Mouse (Mus musculus): ENCODE results near the gene Nab2. TPM values are rescaled to one million over a fixed set of nuclear protein-coding genes. Genes with fewer than 3 reads are reported as not detected.

Nab2 gene
- 3.7 and 3.8 TPM in 2 replicates for polyA plus RNA-seq (2012; rRNA removed)

DNA sequence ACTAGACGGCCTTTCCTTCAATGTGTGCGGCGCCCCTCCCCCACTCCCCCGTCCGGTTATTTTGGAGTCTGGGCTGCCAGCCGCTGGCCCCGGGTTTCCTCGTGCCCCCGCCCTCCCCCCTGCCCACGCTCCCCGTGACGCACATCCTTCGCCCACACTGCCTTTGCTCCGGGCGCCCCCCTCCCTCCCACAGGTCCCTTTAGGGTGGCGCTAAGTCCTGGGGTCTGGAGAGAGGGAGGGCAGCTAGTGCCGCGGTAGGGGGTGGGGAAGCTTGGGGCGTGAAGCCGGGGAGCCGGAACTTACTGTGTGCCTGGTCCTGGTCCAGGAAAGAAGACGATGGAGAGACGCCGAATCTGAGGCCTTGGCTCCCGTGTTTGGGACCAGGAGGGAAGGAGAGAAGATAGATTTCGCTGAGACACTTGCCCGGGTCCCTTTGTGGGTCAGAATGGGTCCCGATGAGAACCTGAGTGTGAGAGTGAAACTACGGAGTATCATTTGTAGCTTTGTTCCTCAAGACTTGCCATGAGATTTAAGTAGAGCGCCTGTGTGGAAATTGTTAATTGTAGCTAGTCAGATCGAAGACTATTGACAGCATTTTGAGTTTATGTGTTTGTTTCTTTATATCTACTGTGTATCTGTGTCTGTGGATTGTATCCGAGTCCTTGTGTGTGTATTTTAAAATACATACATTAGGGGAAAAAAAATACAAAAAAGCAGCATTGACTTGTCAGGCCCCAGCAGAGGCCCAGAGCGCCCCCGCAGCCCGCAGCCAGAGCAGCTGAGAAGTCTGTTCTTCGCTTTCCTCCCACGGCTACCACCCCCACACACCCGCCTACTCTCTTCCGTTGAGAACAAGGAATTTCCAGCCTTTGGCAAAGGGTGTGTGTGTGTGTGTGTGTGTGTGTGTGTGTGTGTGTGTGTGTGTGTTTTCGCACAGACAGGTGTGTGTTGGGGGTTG is at the start of gene Nab2:
Gene Nab2, minus strand, starts transcription at position 476 of the 958 bp plus-strand sequence.

GRCm38 (mm10) chr10:127704766-127705220 is 36.4 kb upstream of the Nab2 start, which contains the start of gene Myo1a:
Myo1a (plus strand) TSS chr10:127705170.

DNA sequence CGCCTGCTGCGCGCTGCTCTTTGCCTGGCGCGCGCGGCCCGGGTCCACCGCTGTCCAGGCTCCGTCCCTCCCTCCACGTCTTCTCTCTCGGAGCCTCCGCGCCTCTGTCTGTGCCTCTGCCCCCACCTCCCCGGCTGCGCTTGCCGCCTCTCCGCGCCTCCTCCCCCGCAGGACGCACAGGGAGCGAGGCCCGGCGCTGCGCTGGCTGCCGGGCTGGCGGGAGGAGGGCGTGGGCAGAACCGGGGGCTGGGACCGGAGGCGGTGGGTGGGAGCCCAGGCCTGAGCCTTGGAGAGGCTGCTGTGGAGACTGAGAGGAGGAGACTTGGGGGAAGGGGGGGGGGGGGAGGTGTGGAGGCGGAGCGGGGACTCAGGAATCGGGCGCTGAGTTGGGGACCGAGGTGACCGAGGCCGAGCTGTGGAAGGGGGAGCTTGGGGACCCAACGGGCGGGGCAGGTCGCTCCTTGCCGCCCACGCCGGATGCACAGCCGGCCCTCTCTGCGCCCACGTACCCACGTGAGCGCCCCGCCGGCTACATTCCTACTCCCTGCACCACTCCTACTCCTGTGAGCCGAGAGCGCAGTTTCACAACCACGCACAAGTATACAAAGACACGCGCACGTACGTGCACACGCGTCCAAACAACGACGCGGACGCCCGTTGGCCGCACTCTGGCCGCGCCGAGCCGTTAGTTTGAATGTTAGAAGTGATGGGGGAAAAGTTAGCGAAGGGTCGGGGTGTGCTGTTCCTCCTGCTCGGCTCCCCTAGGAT is 1.7 kb downstream of the Nab2 start, which contains the start of gene Nemp1:
Gene Nemp1, plus strand, starts transcription at position 401 of the 768 bp plus-strand sequence.

DNA sequence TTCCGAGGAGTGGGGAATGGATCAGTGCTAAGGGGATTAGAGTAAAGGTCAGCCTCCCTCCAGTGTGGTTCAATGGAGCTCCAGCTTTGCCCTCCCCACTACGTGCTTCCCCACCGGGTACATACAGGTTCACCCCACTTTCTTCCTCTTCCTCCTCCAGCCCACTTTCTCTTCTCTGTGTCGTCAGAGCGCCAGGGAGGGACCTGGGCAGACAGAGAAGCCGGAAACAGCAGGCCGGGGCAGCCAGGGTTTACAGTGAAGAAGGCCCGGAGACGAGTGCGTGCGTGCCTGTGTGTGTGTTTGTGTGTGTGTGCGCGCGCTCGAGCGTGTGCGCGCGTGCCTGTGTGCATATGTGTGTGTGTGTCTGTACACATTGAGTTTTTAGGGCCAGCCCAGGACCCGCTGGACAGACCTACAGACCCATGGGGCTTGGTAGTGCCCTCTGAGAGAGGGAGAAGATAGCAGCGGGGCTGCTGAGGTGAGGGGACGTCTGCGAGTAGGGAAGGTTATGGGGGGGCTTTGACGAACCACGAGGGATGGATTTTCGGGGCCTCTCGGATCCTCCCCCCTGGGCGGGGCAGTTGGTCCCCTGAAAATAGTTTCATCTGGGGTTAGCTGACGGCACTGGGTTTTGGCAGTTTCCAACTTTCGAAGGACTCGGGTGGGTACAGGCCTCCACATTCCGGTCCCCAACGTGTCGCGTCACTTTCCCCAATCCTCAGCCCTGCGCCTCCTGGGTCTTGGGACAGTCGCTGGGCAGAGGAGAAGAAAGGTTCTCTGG is 25.4 kb downstream of the Nab2 start, which contains the start of gene Stat6:
Gene Stat6, plus strand, starts transcription at position 215 of the 781 bp plus-strand sequence.

DNA sequence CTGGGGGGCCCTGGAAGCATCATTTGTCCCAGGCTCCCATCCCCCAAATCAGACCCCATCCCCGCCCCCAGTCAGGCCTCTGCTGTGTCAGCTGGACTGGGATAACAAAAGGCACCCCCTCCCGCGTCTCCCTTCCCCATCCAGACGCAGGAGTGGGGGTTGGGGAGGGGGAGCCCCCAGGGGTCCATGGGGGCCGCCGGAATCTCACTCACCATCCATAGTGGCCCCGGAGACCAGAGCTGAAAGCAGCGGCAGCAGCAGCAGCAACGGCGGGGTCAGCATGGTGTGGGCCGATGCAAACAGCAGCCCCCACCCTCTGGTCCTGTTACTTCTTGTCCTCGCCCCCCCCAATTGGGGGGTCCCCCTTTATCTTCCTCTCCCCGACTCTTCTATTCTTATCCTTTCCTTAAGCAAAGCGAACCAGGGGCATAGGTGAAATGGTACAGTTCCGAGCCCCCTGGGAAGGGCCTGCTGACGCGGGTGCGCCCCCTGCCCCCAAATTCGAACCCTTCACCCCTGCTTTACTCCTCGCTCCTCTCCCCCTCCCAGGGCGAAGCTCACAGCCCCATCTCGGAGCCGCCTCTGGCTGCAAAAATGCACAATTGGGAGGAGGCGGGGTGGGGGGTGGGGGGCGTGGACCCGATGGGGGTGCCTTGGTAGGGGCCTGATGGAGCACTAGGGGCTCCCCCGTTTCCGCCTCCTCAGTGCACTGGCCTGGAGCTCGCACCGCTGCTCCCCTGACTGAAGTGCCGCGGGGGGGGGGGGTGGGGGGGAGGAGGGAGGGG is 47.8 kb downstream of the Nab2 start, which contains the start of gene Lrp1:
Gene Lrp1, minus strand, starts transcription at position 743 of the 785 bp plus-strand sequence.

Other genes starting within 250 kb of the Nab2 start
- 0.36 and 1.6 TPM in 2 replicates for gene Stac3, start 166.9 kb downstream of the Nab2 start, polyA plus RNA-seq (2012; rRNA removed)
- 1.8 and 2.2 TPM in 2 replicates for gene Ndufa4l2, start 153.6 kb downstream of the Nab2 start, polyA plus RNA-seq (2012; rRNA removed)
- gene Shmt2, start 146.1 kb downstream of the Nab2 start, polyA plus RNA-seq (2012; rRNA removed) = 83.1 and 90.5 TPM in 2 replicates
- not detected in 2 replicates for gene Nxph4, start 134.0 kb downstream of the Nab2 start, polyA plus RNA-seq (2012; rRNA removed)
- gene Lrp1, start 47.4 kb downstream of the Nab2 start, polyA plus RNA-seq (2012; rRNA removed) = 17.1 and 18.2 TPM in 2 replicates
- gene Stat6, start 25.6 kb downstream of the Nab2 start, polyA plus RNA-seq (2012; rRNA removed) = 9.8 and 11.0 TPM in 2 replicates
- 5.7 and 6.6 TPM in 2 replicates for gene Nemp1, start 1.7 kb downstream of the Nab2 start, polyA plus RNA-seq (2012; rRNA removed)
- 0.22 and 0.26 TPM in 2 replicates for gene Myo1a, start 36.6 kb upstream of the Nab2 start, polyA plus RNA-seq (2012; rRNA removed)
- gene Tac2, start 55.9 kb upstream of the Nab2 start, polyA plus RNA-seq (2012; rRNA removed) = 19.2 and 23.8 TPM in 2 replicates
- 2.1 and 2.3 TPM in 2 replicates for gene Zbtb39, start 71.0 kb upstream of the Nab2 start, polyA plus RNA-seq (2012; rRNA removed)
- 8.2 and 9.1 TPM in 2 replicates for gene Gpr182, start 83.2 kb upstream of the Nab2 start, polyA plus RNA-seq (2012; rRNA removed)
- 0.12 and 0.14 TPM in 2 replicates for gene Rdh1, start 91.2 kb upstream of the Nab2 start, polyA plus RNA-seq (2012; rRNA removed)
- 0.06 and 0.10 TPM in 2 replicates for gene Rdh16f1, start 91.2 kb upstream of the Nab2 start, polyA plus RNA-seq (2012; rRNA removed)
- 0.02 and 0.05 TPM in 2 replicates for gene Rdh9, start 107.8 kb upstream of the Nab2 start, polyA plus RNA-seq (2012; rRNA removed)
- 0.01 and 0.02 TPM in 2 replicates for gene Rdh16, start 132.6 kb upstream of the Nab2 start, polyA plus RNA-seq (2012; rRNA removed)
- 0.02 and 0.05 TPM in 2 replicates for gene Rdh19, start 181.4 kb upstream of the Nab2 start, polyA plus RNA-seq (2012; rRNA removed)
- gene Rdh16f2, start 197.9 kb upstream of the Nab2 start, polyA plus RNA-seq (2012; rRNA removed) = 0.09 and 0.12 TPM in 2 replicates
- 1.0 and 1.3 TPM in 2 replicates for gene Rdh7, start 220.2 kb upstream of the Nab2 start, polyA plus RNA-seq (2012; rRNA removed)
- gene Sdr9c7, start 229.9 kb upstream of the Nab2 start, polyA plus RNA-seq (2012; rRNA removed) = 0.02 TPM in 1 of 2 replicates, not detected in the other